Mouse (Mus musculus) CH12.LX (cell line): ENCODE results near the gene Lpar3.
A peak's percentile ranks its signal among the peaks of the same experiment; 100 is the strongest.

Experiments
- CTCF ChIP-seq, 2 experiments: IDR thresholded peaks in 1 of 2; conservative IDR thresholded peaks in 1 of 2; 2 replicates each; pipeline ENCODE4 v1.5.1; 2011 to 2012; ENCODE audit warnings: low read depth in 2 of 2, low read length in 2 of 2, improper control_type of control experiment in 1 of 2, inconsistent platforms in 1 of 2, mild to moderate bottlenecking in 1 of 2, moderate library complexity in 1 of 2
- EP300 ChIP-seq: IDR thresholded peaks from 2 replicates; pipeline ENCODE4 v1.6.1; 2011; ENCODE audit warnings: low read length, improper control_type of control experiment
- POLR2A ChIP-seq: IDR thresholded peaks from 2 replicates; pipeline ENCODE4 v1.6.1; 2011; ENCODE audit warnings: low read depth, mild to moderate bottlenecking, improper control_type of control experiment, low read length

DNA sequence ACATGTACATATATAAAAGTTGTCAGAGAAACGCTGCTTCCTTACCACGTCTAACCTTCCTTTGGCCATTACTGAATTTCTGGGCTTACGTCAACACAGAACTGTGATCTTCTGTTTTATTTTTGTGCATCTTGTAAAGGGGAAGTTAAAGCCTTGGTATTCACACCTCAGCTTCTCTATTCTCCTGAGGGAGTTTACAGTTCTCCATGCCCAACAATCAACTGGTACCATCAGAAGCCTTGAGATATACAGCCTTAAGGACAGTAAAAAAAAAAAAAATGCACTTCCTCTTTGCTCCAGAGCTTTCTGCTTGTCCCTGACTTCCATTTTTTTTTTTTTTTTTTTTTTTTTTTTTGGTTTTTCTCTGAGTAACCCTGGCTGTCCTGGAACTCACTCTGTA lies 4.2 kb upstream of the Lpar3 start:
- TF ChIP-seq EP300 (peak; percentile 48; the same call in 1 of the 2 replicates), CTCF (conservative IDR thresholded peaks at IDR 0.05 in 1 of 2, IDR thresholded peaks at IDR 0.05 in 1 of 2; ENCODE audit: low read depth in 2 of 2, low read length in 2 of 2) (no peak), POLR2A (no peak)
